Mouse (Mus musculus) splenic B cell, adult 2 months (primary cell): ENCODE results near the gene Rnf212.

Source experiments
- DNase-seq: peaks from one replicate; pipeline ENCODE4 v3.0.0-alpha.2; 2011; ENCODE audit warnings: low read depth, low spot score
- H3K27me3 ChIP-seq: 2 replicates; pipeline ENCODE4 v1.6.1; 2012; ENCODE audit warnings: mild to moderate bottlenecking, low read length, moderate library complexity, mixed read lengths; ENCODE audit not compliant: control insufficient read depth, poor library complexity, insufficient read depth, severe bottlenecking
- H3K36me3 ChIP-seq: 2 replicates; pipeline ENCODE4 v1.6.1; 2012; ENCODE audit warnings: mild to moderate bottlenecking, low read length, moderate library complexity, mixed read lengths; ENCODE audit not compliant: control insufficient read depth, poor library complexity, insufficient read depth, severe bottlenecking

The Rnf212 gene

GRCm38 (mm10) chr5:108726557-108727248 is 48.1 kb downstream of the Rnf212 start:
- Histone ChIP-seq H3K36me3 (no peaks in the 10 kb centered on the region), H3K27me3 (no peaks in the 10 kb centered on the region)
- peak; percentile 58 for DNase-seq

- Histone ChIP-seq H3K27me3 (no peaks in the 10 kb centered on the region), H3K36me3 (no peaks in the 10 kb centered on the region)
- DNase-seq = no peak
Observed at GRCm38 (mm10) chr5:108724006-108724405, 50.8 kb downstream of the Rnf212 start.

GRCm38 (mm10) chr5:108719761-108720160 is 55.0 kb downstream of the Rnf212 start:
- no peak for DNase-seq
- H3K36me3 ChIP-seq = no peaks in the 10 kb centered on the region
- H3K27me3 ChIP-seq = no peaks in the 10 kb centered on the region

GRCm38 (mm10) chr5:108718051-108718450 is 56.7 kb downstream of the Rnf212 start:
- H3K27me3 ChIP-seq = no peaks in the 10 kb centered on the region
- H3K36me3 ChIP-seq = no peaks in the 10 kb centered on the region
- no peak for DNase-seq

- no peaks in the 10 kb centered on the region for H3K36me3 ChIP-seq
- DNase-seq = no peak
- no peaks in the 10 kb centered on the region for H3K27me3 ChIP-seq
Observed at GRCm38 (mm10) chr5:108715974-108716373, 58.8 kb downstream of the Rnf212 start.

- DNase-seq = no peak
- Histone ChIP-seq H3K27me3 (no peaks in the 10 kb centered on the region), H3K36me3 (no peaks in the 10 kb centered on the region)
Observed at GRCm38 (mm10) chr5:108714149-108714548, 60.6 kb downstream of the Rnf212 start.

GRCm38 (mm10) chr5:108713691-108714090 is 61.1 kb downstream of the Rnf212 start:
- no peak for DNase-seq
- Histone ChIP-seq H3K36me3 (no peaks in the 10 kb centered on the region), H3K27me3 (no peaks in the 10 kb centered on the region)

GRCm38 (mm10) chr5:108713096-108713495 is 61.7 kb downstream of the Rnf212 start:
- H3K36me3 ChIP-seq = no peaks in the 10 kb centered on the region
- H3K27me3 ChIP-seq = no peaks in the 10 kb centered on the region
- DNase-seq = no peak

GRCm38 (mm10) chr5:108711968-108712367 is 62.8 kb downstream of the Rnf212 start:
- Histone ChIP-seq H3K27me3 (no peaks in the 10 kb centered on the region), H3K36me3 (no peaks in the 10 kb centered on the region)
- no peak for DNase-seq

GRCm38 (mm10) chr5:108708981-108709731 is 65.6 kb downstream of the Rnf212 start:
- no peak for DNase-seq
- Histone ChIP-seq H3K36me3 (no peaks in the 10 kb centered on the region), H3K27me3 (no peaks in the 10 kb centered on the region)

- H3K36me3 ChIP-seq = no peaks in the 10 kb centered on the region
- H3K27me3 ChIP-seq = no peaks in the 10 kb centered on the region
- DNase-seq = no peak
Observed at GRCm38 (mm10) chr5:108708419-108708818, 66.4 kb downstream of the Rnf212 start.

GRCm38 (mm10) chr5:108707758-108708157 is 67.0 kb downstream of the Rnf212 start:
- Histone ChIP-seq H3K27me3 (no peaks in the 10 kb centered on the region), H3K36me3 (no peaks in the 10 kb centered on the region)
- no peak for DNase-seq

- H3K36me3 ChIP-seq = no peaks in the 10 kb centered on the region
- no peak for DNase-seq
- no peaks in the 10 kb centered on the region for H3K27me3 ChIP-seq
Observed at GRCm38 (mm10) chr5:108703754-108704626, 70.8 kb downstream of the Rnf212 start.

GRCm38 (mm10) chr5:108701341-108702021 is 73.3 kb downstream of the Rnf212 start:
- Histone ChIP-seq H3K27me3 (no peaks in the 10 kb centered on the region), H3K36me3 (no peaks in the 10 kb centered on the region)
- DNase-seq = no peak
